Mouse (Mus musculus): ENCODE measurements around the gene Cd209f. TPM values are rescaled to one million over a fixed set of nuclear protein-coding genes. Genes with fewer than 3 reads are reported as not detected.
"Not testable (repeated sequence)": the region's sequence is repeated elsewhere in the genome, so short reads cannot be mapped to it uniquely, and the experiment has no call there.

Gene Cd209f
- polyA plus RNA-seq (2016; fragmentation: Nextera tagmentation; extraction: Ambion mirVana): not detected in 2 replicates

- H3K9ac ChIP-seq; H3K9me3 ChIP-seq; H3K4me1 ChIP-seq; H3K36me3 ChIP-seq (replicated peaks); H3K27me3 ChIP-seq; H3K4me3 ChIP-seq (replicated peaks); ATAC-seq (ENCODE audit: low FRiP score); H3K4me2 ChIP-seq; H3K27ac ChIP-seq: not testable (repeated sequence)
- WGBS: 71% methylated on average over 1 of the region's 2 CpGs
Measured at GRCm38 (mm10) chr8:4105735-4106134, at the start of gene Cd209f. TSS of gene Cd209f (minus strand) at chr8:4105835.

GRCm38 (mm10) chr8:4154878-4155277 is 49.2 kb upstream of the Cd209f start:
- H3K4me2 ChIP-seq: no peak overlapping the region
- no peaks in the 10 kb centered on the region for H3K4me1 ChIP-seq
- peaks cover 12% of the 10 kb centered on the region for H3K9me3 ChIP-seq
- no peak overlapping the region for H3K4me3 ChIP-seq (replicated peaks)
- no peaks in the 10 kb centered on the region for H3K36me3 ChIP-seq (replicated peaks)
- no peaks in the 10 kb centered on the region for H3K27me3 ChIP-seq
- no peak overlapping the region for H3K9ac ChIP-seq
- H3K27ac ChIP-seq: no peak overlapping the region
- ATAC-seq (ENCODE audit: low FRiP score): no peak

DNA sequence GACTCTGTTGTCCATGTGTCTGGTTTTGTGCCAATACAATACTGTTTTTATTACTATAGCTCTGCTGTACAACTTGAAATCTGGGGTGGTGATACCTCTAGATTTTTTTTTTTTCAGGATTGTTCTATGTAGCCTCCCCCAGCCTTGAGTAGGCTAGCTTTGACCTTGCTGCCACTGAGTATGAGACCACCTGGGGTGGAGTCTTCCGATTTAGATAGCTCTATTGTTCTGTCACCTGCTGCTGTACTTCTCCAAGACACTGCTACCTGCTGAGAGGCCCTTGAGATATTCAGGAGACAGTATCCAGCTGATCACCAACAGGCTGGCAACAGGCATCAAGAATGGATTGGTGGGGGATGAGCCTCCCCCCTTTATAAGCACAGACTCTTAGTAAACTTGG is 41.6 kb upstream of the Cd209f start:
- peaks cover 11% of the 10 kb centered on the region for H3K9me3 ChIP-seq
- no peak overlapping the region for H3K4me2 ChIP-seq
- ATAC-seq (ENCODE audit: low FRiP score): no peak
- H3K9ac ChIP-seq: no peak overlapping the region
- H3K36me3 ChIP-seq (replicated peaks): no peaks in the 10 kb centered on the region
- 25% methylated on average over 1 of the region's 1 CpGs for WGBS
- H3K4me3 ChIP-seq (replicated peaks): no peak overlapping the region
- no peaks in the 10 kb centered on the region for H3K4me1 ChIP-seq
- H3K27ac ChIP-seq: no peak overlapping the region
- no peaks in the 10 kb centered on the region for H3K27me3 ChIP-seq

- H3K27me3 ChIP-seq: peaks cover 4% of the 10 kb centered on the region; the same call in 1 of the 2 replicates
- no peaks in the 10 kb centered on the region for H3K9me3 ChIP-seq
- no peaks in the 10 kb centered on the region for H3K36me3 ChIP-seq (replicated peaks)
- 65% methylated on average over 3 of the region's 3 CpGs for WGBS
- no peak overlapping the region for H3K9ac ChIP-seq
- H3K4me3 ChIP-seq (replicated peaks): no peak overlapping the region
- no peaks in the 10 kb centered on the region for H3K4me1 ChIP-seq
- no peak for ATAC-seq (ENCODE audit: low FRiP score)
- no peak overlapping the region for H3K27ac ChIP-seq
- no peak overlapping the region for H3K4me2 ChIP-seq
Measured at GRCm38 (mm10) chr8:4141721-4142120, 36.1 kb upstream of the Cd209f start.

DNA sequence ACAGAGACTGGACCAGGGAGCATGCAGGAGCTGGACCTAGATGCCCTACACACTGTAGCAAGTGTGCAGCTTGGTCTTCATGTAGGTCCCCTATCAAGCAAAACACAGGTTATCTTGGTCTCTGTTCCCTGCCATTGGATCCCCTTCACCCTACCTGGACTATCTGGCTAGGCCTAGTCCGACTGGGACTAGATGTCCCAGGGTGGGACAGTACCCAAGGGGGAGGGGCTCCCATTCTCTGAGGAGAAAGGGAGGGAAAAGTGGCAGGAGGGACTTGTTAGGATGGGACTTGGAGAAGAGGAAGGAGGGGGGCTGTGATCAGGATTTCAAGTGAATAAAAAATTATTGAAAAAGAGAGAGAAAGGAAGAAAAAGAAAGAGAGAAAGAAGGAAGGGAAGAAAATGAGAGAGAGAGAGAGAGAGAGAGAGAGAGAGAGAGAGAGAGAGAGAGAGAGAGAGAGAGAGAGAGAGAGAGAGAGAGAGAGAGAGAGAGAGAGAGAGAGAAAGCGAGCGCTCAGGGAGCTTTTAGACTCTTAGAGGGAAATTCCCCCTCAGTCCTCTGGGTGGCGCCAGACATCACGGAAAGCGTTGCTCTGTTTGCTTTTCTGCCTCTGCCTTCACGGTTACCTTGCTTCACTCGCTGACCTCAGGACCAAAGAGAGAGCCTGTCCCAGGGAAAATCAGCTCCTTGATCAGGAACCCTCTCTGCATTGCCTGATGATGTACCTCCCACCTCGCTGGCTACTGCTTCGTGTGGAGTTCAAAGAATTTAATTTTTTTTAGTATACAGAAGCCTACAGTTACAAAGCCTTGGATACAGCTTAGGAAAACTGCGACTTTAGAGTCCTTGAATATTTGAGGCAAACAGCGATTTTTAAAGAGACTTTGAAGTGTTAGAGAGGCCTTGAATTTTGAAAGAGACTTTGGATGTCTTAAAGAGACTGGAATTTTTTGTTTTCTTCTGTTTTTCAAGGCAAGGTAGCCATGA is 34.3 kb upstream of the Cd209f start:
- H3K36me3 ChIP-seq (replicated peaks): no peaks in the 10 kb centered on the region
- H3K4me2 ChIP-seq: no peak overlapping the region
- no peak overlapping the region for H3K4me3 ChIP-seq (replicated peaks)
- no peaks in the 10 kb centered on the region for H3K9me3 ChIP-seq
- H3K27me3 ChIP-seq: peaks cover 4% of the 10 kb centered on the region; the same call in 1 of the 2 replicates
- 14% methylated on average over 12 of the region's 12 CpGs for WGBS
- no peak overlapping the region for H3K9ac ChIP-seq
- H3K27ac ChIP-seq: no peak overlapping the region
- no peaks in the 10 kb centered on the region for H3K4me1 ChIP-seq
- peak; percentile 64; the same call in 1 of the 2 replicates for ATAC-seq (ENCODE audit: low FRiP score)

DNA sequence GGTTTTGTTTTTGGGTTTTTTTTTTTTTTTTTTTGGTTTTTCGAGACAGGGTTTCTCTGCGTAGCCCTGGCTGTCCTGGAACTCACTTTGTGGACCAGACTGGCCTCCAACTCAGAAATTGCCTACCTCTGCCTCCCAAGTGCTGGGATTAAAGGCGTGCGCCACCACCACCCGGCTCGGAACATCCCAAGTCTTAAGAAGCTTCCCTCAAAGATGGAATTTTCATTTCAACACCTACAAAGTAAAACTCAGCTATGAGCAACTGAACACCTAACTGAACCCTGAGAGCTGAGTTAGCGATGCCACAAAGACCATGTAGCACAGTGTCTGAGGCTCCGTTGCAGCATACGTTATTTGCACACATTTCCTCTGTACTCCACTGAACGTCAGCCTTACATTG is 28.2 kb upstream of the Cd209f start, which contains the start of gene Cd209g:
Gene Cd209g (plus strand): TSS at position 301 of the 400 bp plus-strand sequence.
- ATAC-seq (ENCODE audit: low FRiP score): no peak
- Histone ChIP-seq H3K9ac (no peak within 1 kb of the TSS), H3K4me2 (no peak within 1 kb of the TSS), H3K4me1 (no peaks in the 10 kb centered on the region), H3K9me3 (no peaks in the 10 kb centered on the region), H3K27me3 (no peaks in the 10 kb centered on the region), H3K36me3 (replicated peaks) (no peaks in the 10 kb centered on the region), H3K4me3 (replicated peaks) (no peak within 1 kb of the TSS), H3K27ac (no peak within 1 kb of the TSS)
- 92% methylated on average over 10 of the region's 10 CpGs for WGBS

- H3K4me2 ChIP-seq; H3K27ac ChIP-seq; H3K9ac ChIP-seq; H3K36me3 ChIP-seq (replicated peaks); H3K4me3 ChIP-seq (replicated peaks); H3K4me1 ChIP-seq; ATAC-seq (ENCODE audit: low FRiP score); H3K27me3 ChIP-seq; H3K9me3 ChIP-seq: not testable (repeated sequence)
- WGBS: 91% methylated on average over 3 of the region's 3 CpGs
Measured at GRCm38 (mm10) chr8:4088514-4088913, 17.1 kb downstream of the Cd209f start.

GRCm38 (mm10) chr8:4087180-4087722 is 18.4 kb downstream of the Cd209f start:
- H3K4me3 ChIP-seq (replicated peaks); H3K4me2 ChIP-seq: not testable (repeated sequence)

More at GRCm38 (mm10) chr8:4087180-4087722, 18.4 kb downstream of the Cd209f start:
- not testable (repeated sequence) for H3K27ac ChIP-seq; H3K27me3 ChIP-seq; H3K36me3 ChIP-seq (replicated peaks); H3K4me1 ChIP-seq; H3K9me3 ChIP-seq; H3K9ac ChIP-seq
- 0 out of 2 replicates have a peak, but pooled peaks have one; percentile 27 for ATAC-seq (ENCODE audit: low FRiP score)
- WGBS: 43% methylated on average over 33 of the region's 33 CpGs

Other genes starting within 250 kb of the Cd209f start
- not detected in 2 replicates for gene Cd209d, start 227.3 kb downstream of the Cd209f start, polyA plus RNA-seq (2016; fragmentation: Nextera tagmentation; extraction: Ambion mirVana)
- gene Cd209b, start 179.0 kb downstream of the Cd209f start, polyA plus RNA-seq (2016; fragmentation: Nextera tagmentation; extraction: Ambion mirVana): not detected in 2 replicates
- gene Cd209c, start 151.1 kb downstream of the Cd209f start, polyA plus RNA-seq (2016; fragmentation: Nextera tagmentation; extraction: Ambion mirVana): 0.36 and 0.41 TPM in 2 replicates
- not detected in 2 replicates for gene Cd209g, start 28.3 kb upstream of the Cd209f start, polyA plus RNA-seq (2016; fragmentation: Nextera tagmentation; extraction: Ambion mirVana)
- gene Evi5l, start 60.7 kb upstream of the Cd209f start, polyA plus RNA-seq (2016; fragmentation: Nextera tagmentation; extraction: Ambion mirVana): 46.9 and 55.5 TPM in 2 replicates
- 39.9 and 45.0 TPM in 2 replicates for gene Prr36, start 111.6 kb upstream of the Cd209f start, polyA plus RNA-seq (2016; fragmentation: Nextera tagmentation; extraction: Ambion mirVana)
- 0.13 TPM in 2 replicates for gene Lrrc8e, start 121.0 kb upstream of the Cd209f start, polyA plus RNA-seq (2016; fragmentation: Nextera tagmentation; extraction: Ambion mirVana)
- gene Map2k7, start 132.9 kb upstream of the Cd209f start, polyA plus RNA-seq (2016; fragmentation: Nextera tagmentation; extraction: Ambion mirVana): 36.8 TPM in 2 replicates
- 1.3 and 1.8 TPM in 2 replicates for gene Gm49320, start 133.0 kb upstream of the Cd209f start, polyA plus RNA-seq (2016; fragmentation: Nextera tagmentation; extraction: Ambion mirVana)
- gene Tgfbr3l, start 142.4 kb upstream of the Cd209f start, polyA plus RNA-seq (2016; fragmentation: Nextera tagmentation; extraction: Ambion mirVana): 3.7 and 4.5 TPM in 2 replicates
- gene Snapc2, start 147.2 kb upstream of the Cd209f start, polyA plus RNA-seq (2016; fragmentation: Nextera tagmentation; extraction: Ambion mirVana): 63.2 and 67.2 TPM in 2 replicates
- 189 and 199 TPM in 2 replicates for gene Ctxn1, start 153.4 kb upstream of the Cd209f start, polyA plus RNA-seq (2016; fragmentation: Nextera tagmentation; extraction: Ambion mirVana)
- 54.1 and 55.6 TPM in 2 replicates for gene Timm44, start 170.1 kb upstream of the Cd209f start, polyA plus RNA-seq (2016; fragmentation: Nextera tagmentation; extraction: Ambion mirVana)
- 20.9 and 24.1 TPM in 2 replicates for gene Ccl25, start 219.4 kb upstream of the Cd209f start, polyA plus RNA-seq (2016; fragmentation: Nextera tagmentation; extraction: Ambion mirVana)
- gene Elavl1, start 219.6 kb upstream of the Cd209f start, polyA plus RNA-seq (2016; fragmentation: Nextera tagmentation; extraction: Ambion mirVana): 309 and 310 TPM in 2 replicates